ENCODE assay signal across 9 mouse cellular contexts in the genomic region with DNA sequence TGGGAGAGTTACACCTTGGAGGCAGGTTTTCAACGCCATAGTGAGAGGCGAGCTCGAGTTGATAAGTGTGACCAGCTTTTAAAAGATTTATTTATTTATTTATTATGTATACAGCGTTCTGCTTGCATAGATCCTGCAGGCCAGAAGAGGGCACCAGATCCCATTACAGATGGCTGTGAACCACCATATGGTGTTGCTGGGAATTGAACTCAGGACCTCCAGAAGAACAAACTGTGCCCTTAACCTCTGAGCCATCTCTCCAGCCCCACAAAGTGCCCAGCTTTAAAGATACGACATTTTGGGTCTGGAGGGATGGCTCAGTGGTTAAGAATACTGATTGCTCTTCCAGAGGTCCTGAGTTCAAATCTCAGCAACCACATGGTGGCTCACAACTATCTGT. TPM values are rescaled to one million over a fixed set of nuclear protein-coding genes. Genes with fewer than 3 reads are reported as not detected.
DNase-seq lines count a peak whose midpoint lies in the region; ATAC-seq lines count a peak whose summit lies in the region.
"Had no signal": no experiment of that assay in that cellular context is flagged by ENCODE, and none has a peak within 500 bp of the region (broad histone marks: within the 10 kb centered on the region; RNA-seq: fewer than 3 reads in every experiment).

No protein-coding gene starts in this region.

- no peaks in the 10 kb centered on the region for H3K9me3 ChIP-seq in kidney, embryonic 15.5 days (replicated peaks)
- H3K9me3 ChIP-seq in hindbrain, embryonic 16.5 days (ENCODE audit: control insufficient read depth, low read length) = no peaks in the 10 kb centered on the region
- H3K9me3 ChIP-seq: embryonic facial prominence, embryonic 15.5 days had no signal

- DNase-seq in kidney, postnatal 14 days = no peak
- DNase-seq in 3T3-L1 (ENCODE audit: low read depth, low spot score) = peak; percentile 32
- DNase-seq in B cell, adult 2 months = peak; percentile 55 to 60
- no peak for DNase-seq in ovary, postnatal 36 days (ENCODE audit: low spot score)
- DNase-seq in retina, embryonic 14.5 days (ENCODE audit: low spot score) = no peak
- DNase-seq: layer of hippocampus, postnatal 36 days had no signal

- H3K27ac ChIP-seq in kidney, embryonic 15.5 days = no peak overlapping the region
- no peak overlapping the region for H3K27ac ChIP-seq in hindbrain, embryonic 16.5 days (ENCODE audit: low read depth, low read length)

- peaks cover 46% of the 10 kb centered on the region for H3K4me1 ChIP-seq in kidney, embryonic 15.5 days
- peaks cover 45% of the 10 kb centered on the region for H3K4me1 ChIP-seq in hindbrain, embryonic 16.5 days (ENCODE audit: control insufficient read depth, insufficient read depth, low read depth, low read length)

- no peaks in the 10 kb centered on the region for H3K27me3 ChIP-seq in kidney, embryonic 15.5 days
- peaks cover 2% of the 10 kb centered on the region; the same call in 1 of the 2 replicates for H3K27me3 ChIP-seq in hindbrain, embryonic 16.5 days (replicated peaks; ENCODE audit: control insufficient read depth, insufficient read depth, low read length)
- H3K27me3 ChIP-seq: embryonic facial prominence, embryonic 15.5 days had no signal

- WGBS in kidney, embryonic 15.5 days = 46% methylated on average over 5 of the region's 5 CpGs
- 36% methylated on average over 5 of the region's 5 CpGs for WGBS in hindbrain, embryonic 16.5 days

- H3K4me2 ChIP-seq in kidney, embryonic 15.5 days = no peak overlapping the region
- H3K4me2 ChIP-seq in hindbrain, embryonic 16.5 days (ENCODE audit: low read length) = peak overlapping the region; percentile 97

- peaks cover 18% of the 10 kb centered on the region; the same call in 1 of the 2 replicates for H3K36me3 ChIP-seq in kidney, embryonic 15.5 days
- H3K36me3 ChIP-seq in hindbrain, embryonic 16.5 days (ENCODE audit: control insufficient read depth, insufficient read depth, low read length) = 0 out of 2 replicates have a peak, but pooled peaks cover 2% of the 10 kb centered on the region

- H3K4me3 ChIP-seq in kidney, embryonic 15.5 days (replicated peaks) = 0 out of 2 replicates have a peak overlapping the region, but pooled peaks have one; percentile 76
- no peak overlapping the region for H3K4me3 ChIP-seq in hindbrain, embryonic 16.5 days (ENCODE audit: low read length)

- no peak for ATAC-seq in kidney, embryonic 15.5 days (replicated peaks; ENCODE audit: low FRiP score)
- no peak for ATAC-seq in hindbrain, embryonic 16.5 days

- no peak overlapping the region for H3K9ac ChIP-seq in kidney, embryonic 15.5 days
- no peak overlapping the region for H3K9ac ChIP-seq in hindbrain, embryonic 16.5 days (ENCODE audit: low read depth, low read length)
- H3K9ac ChIP-seq: embryonic facial prominence, embryonic 15.5 days had no signal

RNA-seq across cellular contexts. Expression of a gene that starts 1.6 kb away (rescaled TPM):
- 17.7 and 23.8 TPM in 2 replicates for polyA plus RNA-seq in kidney, embryonic 15.5 days (2015; fragmentation: Nextera tagmentation; extraction: Ambion mirVana)
- polyA plus RNA-seq in hindbrain, embryonic 16.5 days (2015; fragmentation: Nextera tagmentation; extraction: Ambion mirVana) = 18.1 and 20.9 TPM in 2 replicates

RNA-seq across cellular contexts. Expression of a gene that starts 9.3 kb away (rescaled TPM):
- 0.45 and 0.86 TPM in 2 replicates for polyA plus RNA-seq in kidney, embryonic 15.5 days (2015; fragmentation: Nextera tagmentation; extraction: Ambion mirVana)
- 1.9 and 2.0 TPM in 2 replicates for polyA plus RNA-seq in hindbrain, embryonic 16.5 days (2015; fragmentation: Nextera tagmentation; extraction: Ambion mirVana)

RNA-seq across cellular contexts. Expression of a gene that starts 10.0 kb away (rescaled TPM):
- 33.5 and 36.8 TPM in 2 replicates for polyA plus RNA-seq in kidney, embryonic 15.5 days (2015; fragmentation: Nextera tagmentation; extraction: Ambion mirVana)
- polyA plus RNA-seq in hindbrain, embryonic 16.5 days (2015; fragmentation: Nextera tagmentation; extraction: Ambion mirVana) = 18.7 and 23.0 TPM in 2 replicates

RNA-seq across cellular contexts. Expression of a gene that starts 20.5 kb away (rescaled TPM):
- polyA plus RNA-seq in kidney, embryonic 15.5 days (2015; fragmentation: Nextera tagmentation; extraction: Ambion mirVana) = 11.7 and 12.5 TPM in 2 replicates
- 4.7 and 5.0 TPM in 2 replicates for polyA plus RNA-seq in hindbrain, embryonic 16.5 days (2015; fragmentation: Nextera tagmentation; extraction: Ambion mirVana)

RNA-seq across cellular contexts. Expression of a gene that starts 33.0 kb away (rescaled TPM):
- 31.2 and 32.1 TPM in 2 replicates for polyA plus RNA-seq in kidney, embryonic 15.5 days (2015; fragmentation: Nextera tagmentation; extraction: Ambion mirVana)
- 21.3 and 24.8 TPM in 2 replicates for polyA plus RNA-seq in hindbrain, embryonic 16.5 days (2015; fragmentation: Nextera tagmentation; extraction: Ambion mirVana)

Comparison
In these comparisons a context has a peak if more than half of its experiments do, and no peak if none do; other contexts are left out.
1. DNase-seq: peak in 3T3-L1 (single experiment) and B cell, adult 2 months (2 of 2); none in kidney, postnatal 14 days (single experiment), ovary, postnatal 36 days (single experiment) and retina, embryonic 14.5 days (single experiment).